Mouse (Mus musculus): ENCODE data around the gene Gm1604a. TPM values are rescaled to one million over a fixed set of nuclear protein-coding genes. Genes with fewer than 3 reads are reported as not detected.
"Not testable (repeated sequence)": the region's sequence is repeated elsewhere in the genome, so short reads cannot be mapped to it uniquely, and the experiment has no call there.

Gene Gm1604a
- total RNA-seq (2021): 1 to 10 TPM; 1.1 to 1.8 TPM
- long read RNA-seq, experiment 1, partial matches to known transcripts: 0 of 1 reads
- long read RNA-seq, experiment 1, other reads (novel, unspliced or antisense): 0 of 1 reads
- long read RNA-seq, experiment 2, partial matches to known transcripts: 0 of 2 reads
- long read RNA-seq, experiment 2, other reads (novel, unspliced or antisense): 2 of 2 reads

DNA sequence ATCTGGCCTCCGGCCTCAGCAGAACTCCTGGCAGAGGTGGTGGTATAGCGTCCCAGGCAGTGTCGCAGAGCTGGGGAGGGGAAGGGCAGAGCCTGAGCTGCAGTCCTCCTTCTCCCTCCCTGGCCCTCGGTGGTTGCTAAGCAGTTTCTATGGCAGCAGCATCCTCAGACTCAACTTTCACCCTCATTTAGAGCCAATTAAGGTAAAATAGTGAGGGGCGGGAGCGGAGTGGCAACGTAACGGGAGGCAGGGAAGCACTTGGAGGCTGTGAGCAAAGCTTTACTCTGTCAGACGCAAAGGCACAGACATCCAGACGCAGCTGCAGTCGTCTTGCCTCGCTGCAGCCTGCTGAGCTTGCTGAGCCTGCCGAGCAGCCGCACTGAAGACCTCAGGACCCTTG is at the start of gene Gm1604a:
Gm1604a (plus strand) TSS at position 312 of the 400 bp plus-strand sequence.
- H3K4me3 ChIP-seq: peak within 1 kb of the TSS; percentile 33; the same call in 1 of the 2 replicates
- peak; percentile 35 to 42 for DNase-seq (ENCODE audit: low spot score in 2 of 2)
- not testable (repeated sequence) for H3K27ac ChIP-seq

DNA sequence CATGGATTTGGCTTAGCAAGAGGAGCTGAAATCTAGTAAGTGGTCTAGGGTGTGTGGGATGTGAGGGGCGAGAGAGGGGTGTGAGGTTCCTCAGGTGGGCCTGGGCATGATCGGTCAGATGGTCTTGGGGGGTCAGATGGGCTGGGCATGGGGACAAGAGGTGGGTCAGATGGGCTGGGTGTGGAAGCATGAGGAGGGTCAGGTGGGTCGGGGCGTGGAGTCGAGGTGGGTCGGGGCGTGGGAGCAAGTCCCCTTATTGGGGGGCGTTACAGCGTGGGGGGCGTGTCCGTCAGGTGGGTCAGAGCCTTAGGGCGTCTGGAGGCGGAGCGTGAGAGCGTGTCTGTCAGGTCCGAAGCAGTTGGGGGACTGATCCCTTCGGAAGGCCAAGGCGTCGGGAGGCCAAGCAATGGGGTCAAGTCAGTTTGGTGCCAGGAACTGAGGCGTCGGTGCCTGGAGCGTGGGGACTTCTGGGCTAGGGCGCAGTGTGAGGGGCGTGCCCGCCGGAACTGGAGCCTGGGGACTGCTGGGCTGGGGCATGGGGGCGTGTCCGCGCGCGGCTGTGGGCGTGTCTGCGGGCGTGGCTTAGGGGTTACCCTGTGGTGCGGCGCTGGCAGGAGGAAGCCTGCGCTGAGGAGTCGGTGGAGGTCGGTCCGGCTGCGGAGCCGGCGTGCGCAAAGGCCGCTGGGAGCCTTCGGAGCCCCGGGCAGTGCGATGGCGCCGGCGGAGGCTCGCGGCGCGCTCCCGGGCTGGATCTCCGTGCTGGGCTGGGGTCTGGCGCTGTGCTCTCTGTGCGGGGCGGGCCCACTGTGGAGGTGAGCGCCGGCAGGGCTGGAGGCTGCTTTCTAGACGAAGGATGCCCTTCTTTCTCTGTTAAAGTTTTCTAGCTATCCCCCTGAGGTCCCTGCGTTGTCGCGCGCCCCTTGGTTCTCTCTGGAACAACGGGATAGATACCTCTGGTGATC is 46.8 kb upstream of the Gm1604a start, which contains the start of gene Gm49721:
Gm49721 (plus strand) TSS at position 618 of the 962 bp plus-strand sequence.
- peak; percentile 31 to 47 for DNase-seq (ENCODE audit: low spot score in 2 of 2)
- Histone ChIP-seq H3K27ac (peak within 1 kb of the TSS; percentile 54; the same call in 1 of the 2 replicates), H3K4me3 (peak within 1 kb of the TSS; percentile 65)

DNA sequence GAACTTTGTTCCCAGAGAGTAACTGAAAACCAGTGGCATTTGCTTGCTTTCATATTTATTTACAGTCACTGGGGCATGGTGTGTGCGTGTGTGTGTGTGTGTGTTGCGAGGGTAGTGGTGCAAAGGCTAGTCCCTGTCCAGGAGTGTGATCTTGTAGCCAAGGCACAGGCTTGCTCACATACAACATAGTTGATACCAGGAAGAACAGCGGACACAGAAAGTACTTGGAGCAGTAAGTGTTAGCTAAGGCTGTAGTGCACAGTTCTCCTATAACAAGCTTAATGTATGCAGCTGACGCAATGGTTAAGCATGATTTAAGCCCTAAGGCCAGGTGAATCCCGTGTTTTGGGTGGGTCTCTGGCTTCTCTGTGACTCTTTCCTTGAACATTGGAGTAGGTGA is 46.0 kb upstream of the Gm1604a start:
- H3K4me3 ChIP-seq: peak overlapping the region; percentile 65; the same call in 1 of the 2 replicates
- not testable (repeated sequence) for DNase-seq (ENCODE audit: low spot score in 2 of 2); H3K27ac ChIP-seq

DNA sequence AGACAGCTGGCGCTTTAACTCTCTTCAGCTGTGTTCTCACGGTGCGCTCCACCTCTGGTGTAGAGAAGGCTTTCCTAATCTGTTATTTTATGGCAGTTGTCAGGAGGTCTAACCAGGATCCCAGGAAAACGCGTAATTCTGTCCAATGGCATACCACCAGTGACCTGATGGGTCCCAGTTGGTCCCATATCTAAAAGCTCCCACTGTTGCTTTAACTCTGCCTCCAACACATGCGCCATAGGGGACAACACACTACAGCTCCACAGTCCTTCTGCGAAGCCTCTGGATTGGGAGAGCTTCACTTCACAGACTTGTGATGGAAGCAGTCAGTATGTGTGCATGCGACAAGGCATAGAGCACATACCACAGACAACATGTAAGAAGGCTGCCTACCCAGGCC is 45.2 kb upstream of the Gm1604a start:
- DNase-seq (ENCODE audit: low spot score in 2 of 2); H3K27ac ChIP-seq; H3K4me3 ChIP-seq: not testable (repeated sequence)

DNA sequence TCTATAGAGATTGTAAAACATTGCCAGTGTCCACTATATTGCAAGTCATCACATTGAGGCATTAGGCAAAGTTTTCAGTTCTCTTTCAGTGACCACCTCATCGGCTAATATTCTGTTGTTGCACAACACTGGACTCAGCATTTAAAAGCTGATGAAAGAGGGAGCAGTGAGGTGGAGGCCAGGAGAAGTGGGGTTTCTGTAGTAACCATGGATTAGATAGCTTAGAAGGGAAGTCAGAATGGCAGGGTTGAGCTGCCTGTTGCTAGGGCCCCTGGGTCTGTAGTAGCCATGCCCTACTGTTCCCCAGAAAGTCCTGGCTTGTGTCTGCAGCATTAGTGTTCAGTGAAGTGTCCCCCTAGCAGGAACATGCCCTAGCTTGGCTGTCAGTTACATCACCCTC is 39.2 kb upstream of the Gm1604a start:
- not testable (repeated sequence) for H3K27ac ChIP-seq; DNase-seq (ENCODE audit: low spot score in 2 of 2); H3K4me3 ChIP-seq

DNA sequence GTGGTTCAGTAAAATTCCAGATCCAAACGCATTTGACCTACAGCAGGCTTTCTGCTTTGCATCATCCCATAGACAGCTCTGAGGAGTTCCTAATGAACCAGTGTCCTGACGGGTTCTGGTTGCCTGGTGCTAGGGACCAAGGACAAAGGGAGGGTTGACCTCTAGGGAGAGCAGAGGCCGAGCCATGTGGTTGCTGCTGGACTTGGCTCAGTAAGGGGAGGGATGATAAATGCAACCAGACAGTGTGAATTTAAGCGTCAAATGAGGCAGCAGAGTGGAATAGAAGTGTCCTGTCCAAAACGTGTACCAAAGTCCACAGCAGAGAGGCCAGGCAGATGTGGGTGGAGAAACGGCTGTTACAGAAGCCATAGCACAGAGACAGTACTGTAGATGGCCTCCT is 29.9 kb upstream of the Gm1604a start:
- not testable (repeated sequence) for H3K27ac ChIP-seq; DNase-seq (ENCODE audit: low spot score in 2 of 2); H3K4me3 ChIP-seq

DNA sequence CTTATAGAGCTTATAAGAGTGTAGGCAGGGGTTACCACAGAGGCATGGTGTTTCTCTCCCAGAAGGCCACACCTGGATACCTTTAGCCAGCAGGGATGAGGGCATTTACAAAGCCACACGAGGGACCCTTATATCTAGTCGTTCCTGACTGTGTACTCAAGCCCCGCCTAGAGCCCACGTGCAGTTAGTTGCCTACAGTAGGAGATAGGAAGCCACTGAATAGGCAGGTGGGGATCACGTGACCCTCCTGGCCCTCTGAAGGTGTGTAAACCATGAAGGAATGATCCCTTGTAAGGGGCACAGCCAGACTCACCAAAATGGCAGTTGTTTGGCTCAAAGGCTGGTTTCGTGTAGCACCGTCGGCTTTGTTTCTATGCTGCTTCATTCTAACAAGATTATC is 28.5 kb upstream of the Gm1604a start:
- H3K27ac ChIP-seq; DNase-seq (ENCODE audit: low spot score in 2 of 2); H3K4me3 ChIP-seq: not testable (repeated sequence)

DNA sequence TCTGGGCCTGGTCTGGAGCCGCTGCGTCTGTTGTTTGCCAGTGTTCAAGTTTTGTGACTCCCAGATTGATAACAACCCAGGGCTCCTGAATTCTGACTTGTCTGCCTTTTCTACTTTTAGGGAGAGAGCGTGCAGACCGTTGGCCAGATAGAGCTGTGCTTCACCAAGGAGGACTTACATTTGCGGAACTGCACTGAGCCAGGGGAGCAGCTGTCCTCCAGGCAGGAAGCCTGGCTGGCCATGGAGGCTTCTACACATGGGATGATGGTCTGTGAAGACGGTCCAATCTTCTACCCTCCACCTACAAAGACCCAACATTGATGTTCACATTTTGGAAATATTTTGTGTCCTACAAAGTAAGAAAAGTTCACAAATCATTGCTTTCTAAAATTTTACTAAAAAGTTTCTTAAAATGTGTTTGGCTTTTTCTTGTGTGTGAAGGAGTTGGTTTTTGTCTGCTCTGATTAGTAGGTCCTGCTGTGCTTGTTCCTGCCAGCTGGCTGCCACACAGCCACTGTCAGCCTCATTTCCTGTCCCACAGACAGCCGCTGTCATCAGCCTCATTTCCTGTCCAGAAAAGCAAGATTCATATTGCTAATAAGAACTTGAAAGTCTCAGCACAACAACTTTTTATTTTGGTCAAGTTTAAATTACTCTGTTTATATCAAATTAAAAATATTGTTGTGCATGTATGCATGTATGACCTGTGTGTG is 27.4 kb upstream of the Gm1604a start:
- H3K4me3 ChIP-seq; H3K27ac ChIP-seq; DNase-seq (ENCODE audit: low spot score in 2 of 2): not testable (repeated sequence)

DNA sequence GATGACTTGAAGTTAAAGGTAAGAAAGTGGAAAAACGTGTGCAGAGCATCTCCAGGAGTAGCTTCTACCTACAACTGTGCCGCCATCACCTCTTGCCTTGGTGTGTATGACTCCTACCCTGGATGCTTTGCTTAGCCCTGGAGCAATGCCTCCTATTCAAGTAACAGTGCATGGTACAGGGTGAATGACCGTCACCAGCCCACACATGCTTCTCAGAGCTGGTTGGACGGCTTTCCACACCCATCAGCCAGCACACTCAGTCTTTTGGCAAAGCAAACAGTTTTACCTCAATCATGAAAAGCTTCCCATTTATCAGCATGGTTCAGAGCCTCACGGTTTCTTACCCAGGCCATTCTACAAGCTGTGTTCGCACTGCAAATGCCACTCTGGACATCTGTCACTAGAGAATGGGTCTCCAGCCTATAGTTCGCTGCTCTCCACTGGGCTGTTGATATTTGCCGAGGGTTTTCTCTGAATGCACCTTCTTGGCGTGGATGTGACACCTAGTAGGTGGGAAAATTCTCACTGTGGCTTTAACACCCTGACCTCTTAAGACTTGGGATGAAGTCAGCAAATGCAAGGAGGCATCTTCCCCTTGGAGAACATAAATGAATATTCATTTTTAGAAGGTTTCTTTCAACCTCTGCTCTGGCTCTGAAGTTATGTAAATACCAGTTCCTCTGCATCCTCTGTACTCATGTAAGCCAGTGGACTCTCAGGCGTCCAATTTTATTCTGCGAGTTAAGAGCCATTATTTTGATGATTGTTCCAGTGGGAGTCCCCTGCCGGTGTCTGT is 23.4 kb upstream of the Gm1604a start:
- not testable (repeated sequence) for H3K4me3 ChIP-seq; DNase-seq (ENCODE audit: low spot score in 2 of 2); H3K27ac ChIP-seq

DNA sequence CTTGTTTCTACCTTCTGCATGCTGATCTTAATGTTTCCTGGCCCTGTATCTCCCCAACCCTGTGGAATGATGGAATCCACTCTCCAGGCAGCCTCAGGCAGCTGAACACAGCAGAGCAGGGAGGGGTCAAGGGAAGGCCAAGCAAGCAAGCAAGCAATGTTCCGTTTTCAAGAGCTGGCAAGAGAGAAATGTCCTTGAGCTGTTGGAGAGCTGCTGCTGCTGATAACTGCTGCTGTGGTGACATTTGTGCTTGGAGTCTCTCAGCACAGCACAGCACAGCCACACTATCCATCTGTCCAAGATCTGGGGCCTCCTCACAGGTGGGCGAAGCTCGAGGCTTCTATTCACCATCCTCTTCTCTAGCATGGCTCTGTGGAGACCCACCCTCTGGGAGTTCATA is 22.0 kb upstream of the Gm1604a start:
- H3K27ac ChIP-seq; H3K4me3 ChIP-seq; DNase-seq (ENCODE audit: low spot score in 2 of 2): not testable (repeated sequence)

DNA sequence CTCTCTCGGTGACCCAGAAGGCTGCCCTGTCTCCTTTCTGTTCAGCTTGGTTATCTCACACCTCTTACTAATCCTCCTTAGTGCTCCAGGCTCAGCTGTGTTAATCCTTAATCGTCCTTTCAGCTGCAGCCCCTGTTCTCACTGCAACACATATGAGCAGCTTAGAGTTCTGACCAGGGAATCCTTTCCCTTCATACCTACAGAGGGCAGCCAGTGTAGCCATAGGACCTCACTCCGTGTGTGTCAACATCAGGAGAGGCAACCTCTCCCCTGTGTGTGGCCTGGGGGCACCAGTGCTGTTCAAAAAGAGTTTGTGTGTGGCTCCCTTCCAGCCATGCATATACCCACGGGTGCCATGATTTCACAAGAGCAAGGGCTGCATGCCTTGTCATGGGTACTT is 19.7 kb upstream of the Gm1604a start:
- not testable (repeated sequence) for DNase-seq (ENCODE audit: low spot score in 2 of 2); H3K4me3 ChIP-seq; H3K27ac ChIP-seq

DNA sequence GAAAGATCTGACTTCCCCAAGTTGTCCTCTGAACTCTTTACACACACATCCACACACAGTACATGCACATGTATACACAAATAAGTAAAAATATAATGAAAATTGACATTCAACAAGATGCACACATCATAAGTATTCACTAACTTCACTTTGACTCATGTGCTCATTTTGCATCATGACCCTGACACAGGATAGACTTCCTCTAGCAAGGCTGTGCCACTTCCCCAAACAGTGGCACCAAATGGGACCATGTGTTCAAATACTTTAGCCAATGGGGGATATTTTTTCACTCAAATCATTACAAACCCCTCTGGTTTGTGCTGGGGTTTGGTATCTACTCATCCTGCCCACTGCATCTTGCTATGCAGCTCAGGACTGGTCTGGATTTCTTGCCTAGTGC is 16.5 kb upstream of the Gm1604a start:
- not testable (repeated sequence) for DNase-seq (ENCODE audit: low spot score in 2 of 2); H3K27ac ChIP-seq; H3K4me3 ChIP-seq

DNA sequence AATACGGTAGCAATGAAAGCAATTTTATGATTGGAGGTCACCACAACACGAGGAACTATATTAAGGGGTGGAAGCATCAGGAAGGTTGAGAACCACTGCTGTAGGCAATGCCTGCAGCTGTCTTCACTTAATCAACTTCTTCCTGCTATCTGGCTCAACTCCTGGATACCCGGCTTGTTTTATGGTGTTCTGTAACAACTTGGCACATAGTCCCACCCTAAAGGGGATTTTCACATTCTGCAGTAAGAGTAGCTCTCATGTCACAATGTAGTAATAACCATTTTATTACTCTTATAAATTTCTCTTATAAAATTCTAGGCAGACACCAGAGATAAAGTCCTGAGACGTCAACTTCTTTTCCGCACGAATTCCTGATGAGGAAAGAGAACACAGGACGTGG is 15.9 kb upstream of the Gm1604a start:
- not testable (repeated sequence) for H3K27ac ChIP-seq; DNase-seq (ENCODE audit: low spot score in 2 of 2); H3K4me3 ChIP-seq

DNA sequence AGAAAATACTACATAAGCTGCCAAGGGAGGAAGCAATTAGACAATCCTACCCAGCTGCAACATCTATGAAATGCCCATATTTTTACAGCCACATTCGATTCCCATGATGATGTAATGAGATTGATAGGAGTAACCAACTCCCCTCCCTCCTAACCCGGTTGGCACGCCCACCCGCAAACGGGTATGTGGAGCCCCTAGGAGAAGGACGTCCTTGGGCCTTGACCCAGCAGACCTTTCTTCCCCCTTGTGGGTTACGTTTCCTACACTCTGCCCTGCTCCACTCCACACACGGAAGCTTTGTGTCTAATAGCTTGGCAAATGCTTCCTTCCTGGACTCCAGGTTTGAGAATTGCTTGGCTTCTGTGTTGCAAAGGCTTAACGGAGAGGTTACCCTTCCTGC is 15.5 kb upstream of the Gm1604a start:
- H3K4me3 ChIP-seq; H3K27ac ChIP-seq; DNase-seq (ENCODE audit: low spot score in 2 of 2): not testable (repeated sequence)

DNA sequence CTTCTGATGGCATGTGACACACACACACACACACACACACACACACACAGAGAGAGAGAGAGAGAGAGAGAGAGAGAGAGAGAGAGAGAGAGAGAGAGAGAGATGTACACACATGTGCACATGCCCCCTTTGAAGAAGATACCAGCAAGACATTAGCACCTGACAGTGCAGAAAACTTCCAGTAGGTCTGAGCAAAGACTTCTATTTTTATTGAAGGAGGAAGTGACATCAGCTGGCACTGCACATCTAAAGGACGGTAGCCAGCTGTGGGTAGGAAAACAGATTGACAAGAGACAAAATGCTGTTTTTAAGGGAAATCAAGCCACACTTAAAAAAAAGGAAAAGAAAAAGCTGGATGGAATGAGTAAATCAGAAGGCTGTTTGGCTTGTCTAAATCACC is 11.2 kb upstream of the Gm1604a start:
- H3K27ac ChIP-seq; DNase-seq (ENCODE audit: low spot score in 2 of 2); H3K4me3 ChIP-seq: not testable (repeated sequence)

DNA sequence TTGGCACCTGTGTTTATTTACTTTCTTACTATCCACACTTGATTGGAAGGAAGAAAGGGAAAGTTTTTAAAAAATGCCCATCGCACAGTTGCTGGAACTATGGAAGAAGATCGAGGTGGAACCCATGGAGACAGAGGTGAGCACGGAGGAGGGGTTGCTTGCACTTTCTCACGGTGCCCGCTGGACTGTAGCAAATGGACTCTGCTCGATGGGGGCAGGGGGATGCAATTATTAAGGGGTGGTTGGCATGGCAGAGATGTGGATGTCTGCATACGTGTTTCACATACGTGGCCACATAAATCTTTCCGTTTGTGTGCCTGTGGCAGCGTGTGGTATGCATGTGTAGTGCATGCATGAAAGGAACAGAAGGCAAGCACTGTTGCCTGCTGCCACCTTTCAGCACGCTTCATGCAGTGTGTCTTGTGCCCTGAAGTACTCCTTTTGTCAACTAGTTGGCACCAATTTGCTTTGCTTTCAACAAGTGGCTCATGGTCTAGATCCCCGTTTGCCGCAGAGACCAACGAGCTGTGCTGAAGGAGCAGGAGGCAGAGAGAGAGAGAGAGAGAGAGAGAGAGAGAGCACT is 487 bp downstream of the Gm1604a start:
- not testable (repeated sequence) for H3K27ac ChIP-seq; H3K4me3 ChIP-seq; DNase-seq (ENCODE audit: low spot score in 2 of 2)

DNA sequence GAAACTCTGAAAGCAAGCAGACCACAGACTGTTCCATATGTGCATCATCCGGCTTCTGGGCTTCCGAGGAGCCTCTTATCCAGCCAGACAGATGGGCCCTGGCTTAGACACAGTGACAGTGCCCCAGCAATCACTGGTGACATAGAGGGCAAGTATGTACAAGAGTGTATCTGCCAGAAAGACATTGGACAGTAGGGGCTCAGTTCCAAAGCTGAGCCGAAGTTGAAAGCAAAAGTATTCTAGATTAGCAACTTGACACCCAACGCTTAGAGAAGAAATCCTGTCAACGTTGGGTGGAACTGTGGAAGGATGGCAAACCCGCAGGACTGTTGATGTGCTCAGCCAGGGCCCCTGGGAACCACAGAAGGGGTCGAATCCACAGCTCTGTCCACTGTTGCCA is 4.8 kb downstream of the Gm1604a start:
- H3K4me3 ChIP-seq; H3K27ac ChIP-seq; DNase-seq (ENCODE audit: low spot score in 2 of 2): not testable (repeated sequence)

All from layer of hippocampus, adult 2 months (tissue).